Mouse (Mus musculus) heart, postnatal 36 days (tissue): ENCODE measurements around the gene Slc2a9. TPM values are rescaled to one million over a fixed set of nuclear protein-coding genes. Genes with fewer than 3 reads are reported as not detected.

ENCODE experiments used
- DNase-seq, 2 experiments: peaks; one replicate each; pipeline ENCODE4 v3.0.0; 2021 to 2022
- intact Hi-C: fragments of 180-260 bp; cut with DNase I; formaldehyde crosslinking; loops from one replicate; pipeline ENCODE4 v1.15.1; 2025
- total RNA-seq, 2 experiments: library from RNA; stranded (reverse); gene quantifications; 2 replicates each; pipeline ENCODE4 v1.2.3; 2021

Gene Slc2a9
- total RNA-seq, 2 experiments from 2014 or later, result 1.4 to 2.3 TPM

DNA sequence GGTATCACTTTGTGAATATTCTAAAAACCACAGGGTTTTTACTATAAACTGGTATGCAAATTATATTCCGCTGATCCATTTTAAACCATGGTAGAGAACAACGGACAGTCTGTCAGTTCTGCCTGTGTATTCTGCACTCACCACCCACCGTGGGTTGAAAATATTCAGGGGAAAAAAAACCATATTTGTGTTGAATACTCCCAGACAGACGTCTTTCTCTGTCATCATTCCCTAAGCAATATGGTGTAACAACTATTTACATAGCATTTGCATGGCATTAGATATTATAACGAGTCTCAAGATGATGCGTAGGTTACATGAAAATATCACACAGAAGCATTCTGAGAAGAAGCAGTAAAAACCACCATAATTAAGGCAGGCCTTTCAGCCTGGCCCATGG is 84.1 kb downstream of the Slc2a9 start:
- intact Hi-C loops, result no loop called here
- no peak for DNase-seq

DNA sequence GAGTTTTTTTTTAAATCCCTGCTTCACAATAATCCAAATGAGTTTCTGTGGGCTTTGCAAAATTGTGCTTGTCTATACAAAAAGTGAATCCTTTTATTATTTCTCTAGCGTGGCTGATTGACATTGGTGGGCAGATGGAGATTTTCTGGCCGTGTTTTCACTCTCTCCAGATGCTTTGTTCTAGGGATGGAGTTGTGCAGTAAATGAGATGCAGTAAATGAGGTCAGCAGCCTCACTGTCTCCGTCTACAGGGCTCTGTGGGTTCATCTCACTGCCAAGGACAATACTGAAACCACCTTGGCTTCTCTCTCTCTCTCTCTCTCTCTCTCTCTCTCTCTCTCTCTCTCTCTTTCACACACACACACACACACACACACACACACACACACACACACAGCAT is 99.3 kb downstream of the Slc2a9 start:
- DNase-seq, result no peak
- intact Hi-C loops, result no loop called here

DNA sequence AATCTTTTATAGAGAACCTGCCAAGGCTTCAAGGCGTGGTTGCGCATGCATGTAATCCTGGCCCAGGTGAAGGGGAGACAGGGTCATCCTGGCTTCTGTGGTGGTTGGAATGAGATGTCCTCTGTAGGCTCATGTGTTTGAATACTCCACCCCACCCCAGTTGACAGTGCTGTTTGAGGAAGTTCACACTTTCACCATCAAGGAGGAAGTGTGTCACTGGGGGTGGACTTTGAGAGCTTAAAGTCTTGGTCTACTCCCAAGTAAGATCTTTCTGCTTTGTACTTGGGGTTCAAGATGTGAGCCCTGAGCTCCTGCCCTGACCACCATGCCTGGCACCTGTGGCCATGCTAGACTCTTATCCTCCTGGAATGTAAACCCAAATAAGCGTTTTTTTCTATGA is 100.7 kb downstream of the Slc2a9 start:
- intact Hi-C loops, result no loop called here

GRCm38 (mm10) chr5:38388857-38389256 is 114.1 kb downstream of the Slc2a9 start:
- no peak for DNase-seq
- intact Hi-C loops, result no loop called here

More for the DNA sequence above, 100.7 kb downstream of the Slc2a9 start:
- no peak for DNase-seq

DNA sequence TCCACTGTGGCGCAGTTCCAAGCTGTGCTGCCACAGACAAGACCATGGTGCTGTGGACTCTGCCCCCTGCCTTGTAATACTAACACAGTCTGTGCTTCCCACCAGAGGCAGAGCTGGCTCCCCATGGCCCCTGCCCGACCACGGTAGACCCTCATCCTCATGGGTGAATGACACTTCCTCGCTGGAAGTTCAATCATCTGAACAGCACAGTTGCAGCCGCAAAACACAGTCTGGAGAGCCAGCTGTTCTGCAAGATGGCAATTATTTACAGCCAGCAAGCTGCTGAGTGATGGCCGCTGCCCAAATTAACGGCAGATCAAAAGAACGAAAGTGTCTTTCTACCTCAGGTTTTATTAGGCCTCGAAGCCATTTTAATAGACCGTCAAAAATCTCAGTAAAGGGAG is 114.5 kb downstream of the Slc2a9 start:
- no peak for DNase-seq
- intact Hi-C loops, result no loop called here

- no peak for DNase-seq
- intact Hi-C loops, result no loop called here
These were observed 123.0 kb downstream of the Slc2a9 start for GRCm38 (mm10) chr5:38379970-38380369.

- no peak for DNase-seq
- intact Hi-C loops, result no loop called here
These were observed 130.6 kb downstream of the Slc2a9 start for GRCm38 (mm10) chr5:38372369-38372768.

GRCm38 (mm10) chr5:38371308-38371707 is 131.6 kb downstream of the Slc2a9 start:
- intact Hi-C loops, result no loop called here
- no peak for DNase-seq

DNA sequence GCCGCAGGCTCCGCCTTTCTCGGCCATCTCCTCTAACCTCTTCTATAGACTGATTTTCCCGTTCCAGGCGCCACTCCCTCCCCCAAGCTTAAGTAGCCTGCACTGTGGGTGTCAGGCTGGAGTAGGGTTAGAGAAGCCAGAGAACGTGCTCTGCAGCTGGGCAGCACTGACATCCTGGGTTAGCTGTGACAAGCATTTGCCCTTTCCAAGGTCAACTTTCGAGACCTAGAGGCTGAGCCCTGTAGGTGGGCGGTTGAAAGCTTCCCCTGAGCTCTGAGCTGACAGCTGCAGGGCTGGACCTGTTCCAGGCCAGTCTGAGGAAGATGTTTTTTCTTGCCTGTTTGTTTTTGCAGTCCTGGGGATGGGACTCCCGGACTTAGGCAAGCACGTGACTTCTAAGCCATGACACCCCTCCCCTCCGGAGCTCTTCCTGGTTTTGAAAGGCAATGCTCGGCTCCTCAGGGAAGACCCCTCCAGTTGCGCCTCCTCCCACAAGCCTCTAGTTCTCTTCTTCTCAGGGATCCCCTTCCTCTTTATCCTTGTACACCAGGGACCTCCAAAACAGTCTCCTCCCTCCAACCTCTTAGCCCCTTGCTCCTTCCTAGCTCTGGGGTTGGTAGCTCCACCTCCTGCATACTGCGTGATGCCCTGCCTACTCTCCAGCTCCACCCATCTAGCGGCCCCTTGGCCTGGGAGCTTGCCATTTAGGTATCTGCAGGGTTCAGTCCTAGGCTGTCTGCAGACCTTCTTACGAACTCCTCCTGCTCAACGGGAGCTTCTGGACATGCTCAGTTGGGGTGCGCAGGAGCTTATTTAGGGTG is 136.1 kb downstream of the Slc2a9 start:
- peak; percentile 33 to 38 for DNase-seq
- intact Hi-C loops, result no loop called here

- intact Hi-C loops, result no loop called here
- DNase-seq, result no peak
These were observed 137.4 kb downstream of the Slc2a9 start for GRCm38 (mm10) chr5:38365521-38365920.

DNA sequence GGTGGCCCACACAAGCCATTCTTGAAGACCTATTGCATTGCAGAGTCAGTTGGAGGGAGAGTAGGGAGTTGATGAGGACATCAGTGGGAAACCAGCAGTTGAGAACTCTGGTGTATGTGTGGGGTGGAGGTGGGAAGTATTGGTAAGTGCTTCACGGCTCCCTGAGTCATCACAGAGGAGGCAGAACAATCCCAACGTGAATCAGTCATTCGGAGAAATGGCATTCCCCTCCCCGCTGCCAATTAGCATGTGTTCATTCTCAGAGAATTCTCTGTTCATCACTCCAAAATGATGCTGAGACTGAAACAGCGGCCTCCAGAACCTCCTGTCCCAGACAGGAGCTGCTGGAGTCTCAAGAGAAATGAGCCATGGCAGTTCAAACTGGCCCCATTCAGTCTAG is 138.5 kb downstream of the Slc2a9 start:
- intact Hi-C loops, result no loop called here
- no peak for DNase-seq

DNA sequence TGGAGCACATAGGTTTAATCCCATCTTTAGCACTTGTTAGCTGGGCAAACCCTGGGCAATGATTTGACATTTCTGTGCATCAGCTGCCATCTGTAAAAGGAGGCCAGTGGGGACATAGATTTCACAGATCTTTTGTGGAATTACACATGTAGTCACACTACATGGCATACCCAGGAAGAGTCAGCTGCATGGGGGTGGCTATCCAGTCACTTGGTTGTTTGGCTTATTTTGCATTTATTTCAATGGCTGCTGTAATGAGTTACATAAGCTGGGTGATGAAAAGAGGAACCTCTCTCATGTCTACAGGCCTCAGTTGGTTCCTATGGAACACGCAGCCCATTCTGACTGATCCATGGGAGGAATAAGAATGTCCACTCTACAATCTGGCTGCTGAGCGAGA is 143.2 kb downstream of the Slc2a9 start:
- intact Hi-C loops, result no loop called here
- no peak for DNase-seq

- no peak for DNase-seq
- intact Hi-C loops, result no loop called here
These were observed 146.0 kb downstream of the Slc2a9 start for GRCm38 (mm10) chr5:38356927-38357326.

- no peak for DNase-seq
- intact Hi-C loops, result no loop called here
These were observed 152.5 kb downstream of the Slc2a9 start for GRCm38 (mm10) chr5:38350351-38350929.

DNA sequence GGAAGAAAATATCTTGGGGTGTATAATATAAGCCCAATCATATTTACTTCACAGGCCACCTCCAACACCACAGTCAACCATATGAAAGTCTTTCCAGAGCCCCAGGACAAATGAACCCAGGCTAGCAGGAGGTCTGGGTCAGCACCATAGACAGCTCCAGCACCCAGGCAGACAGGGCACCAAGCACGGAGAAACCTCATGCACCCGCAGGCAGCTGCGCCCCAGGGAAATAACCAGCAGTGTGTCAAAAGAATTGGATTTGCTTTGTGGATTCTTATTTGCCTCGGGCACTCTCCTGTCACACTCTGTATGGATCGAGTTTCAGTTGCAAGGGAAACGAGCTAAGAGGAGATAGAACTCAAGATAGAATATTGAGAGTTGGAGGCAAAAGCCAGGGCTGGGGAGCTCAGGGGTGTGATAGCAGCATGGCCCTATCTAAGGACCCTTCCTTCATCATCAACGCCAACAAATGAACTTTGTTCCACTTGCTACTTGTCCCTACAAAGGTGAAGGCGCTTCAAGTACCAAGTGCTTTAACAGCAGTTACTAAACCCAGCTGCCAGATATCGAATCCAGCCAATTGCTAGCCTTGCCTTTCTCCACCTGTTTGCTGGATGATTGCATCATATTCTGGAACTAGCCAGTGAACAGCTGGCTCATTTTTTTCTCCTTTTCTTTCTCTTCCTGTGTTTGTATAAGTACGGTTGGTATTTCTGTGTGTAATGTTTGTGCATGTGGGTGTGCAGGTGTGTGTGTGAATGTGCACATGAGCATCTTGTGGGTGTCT is 156.1 kb downstream of the Slc2a9 start:
- peak; percentile 10 for DNase-seq
- intact Hi-C loops, result no loop called here

- intact Hi-C loops, result no loop called here
- DNase-seq, result no peak
These were observed 159.8 kb downstream of the Slc2a9 start for GRCm38 (mm10) chr5:38343101-38343500.

DNA sequence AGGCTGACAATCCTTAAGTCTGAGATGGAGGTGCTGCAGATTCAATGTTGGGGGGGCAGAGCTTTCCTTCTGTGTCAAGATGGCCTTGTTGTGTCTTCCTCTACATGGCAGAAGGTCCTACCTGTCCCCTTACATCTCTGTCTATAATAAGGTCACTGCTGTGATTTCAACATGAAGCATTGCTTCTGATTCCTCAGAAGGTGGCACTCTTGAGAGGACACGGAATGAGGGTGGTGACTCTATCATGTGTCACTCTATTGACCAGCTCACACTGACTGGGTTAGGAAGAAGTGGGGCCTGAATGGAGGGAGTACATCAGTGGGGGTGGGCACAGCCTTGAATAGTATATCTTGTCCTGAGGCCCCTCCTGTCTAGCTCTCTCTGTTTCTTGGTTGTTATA is 168.4 kb downstream of the Slc2a9 start:
- no peak for DNase-seq
- intact Hi-C loops, result no loop called here

GRCm38 (mm10) chr5:38333381-38333780 is 169.6 kb downstream of the Slc2a9 start:
- intact Hi-C loops, result no loop called here
- DNase-seq, result no peak

- intact Hi-C loops, result no loop called here
These were observed 183.8 kb downstream of the Slc2a9 start, which contains the start of gene Drd5 for GRCm38 (mm10) chr5:38318966-38319786. Gene Drd5, plus strand, starts transcription at chr5:38319367.

GRCm38 (mm10) chr5:38309795-38310194 is 193.1 kb downstream of the Slc2a9 start:
- no peak for DNase-seq
- intact Hi-C loops, result no loop called here

More at GRCm38 (mm10) chr5:38318966-38319786, 183.8 kb downstream of the Slc2a9 start, which contains the start of gene Drd5:
- no peak for DNase-seq
